Mouse (Mus musculus) heart, adult 2 months (tissue): ENCODE measurements around the gene Tlx2. TPM values are rescaled to one million over a fixed set of nuclear protein-coding genes. Genes with fewer than 3 reads are reported as not detected.
A peak's percentile ranks its signal among the peaks of the same experiment; 100 is the strongest.

Experiments used
- DNase-seq, 2 experiments: peaks; one replicate each; pipeline ENCODE4 v3.0.0; 2021
- H3K27ac ChIP-seq: fragments of 200-600 bp; 2 replicates; pipeline ENCODE4 v1.8.1; 2022
- H3K27me3 ChIP-seq: fragments of 200-500 bp; 2 replicates; pipeline ENCODE4 v1.6.1; 2012; ENCODE audit warnings: mild to moderate bottlenecking, low read length, inconsistent platforms, mixed read lengths; ENCODE audit not compliant: control insufficient read depth, insufficient read depth
- H3K36me3 ChIP-seq: fragments of 200-500 bp; 2 replicates; pipeline ENCODE4 v1.6.1; 2012; ENCODE audit warnings: low read length, inconsistent platforms; ENCODE audit not compliant: control insufficient read depth, insufficient read depth
- H3K4me1 ChIP-seq: fragments of 200-500 bp; 2 replicates; pipeline ENCODE4 v1.6.1; 2011; ENCODE audit warnings: low read length; ENCODE audit not compliant: control insufficient read depth, insufficient read depth
- H3K4me3 ChIP-seq: fragments of 200-600 bp; 2 replicates; pipeline ENCODE4 v1.8.1; 2022
- H3K79me2 ChIP-seq: fragments of 200-500 bp; replicated peaks from 2 replicates; pipeline ENCODE4 v1.6.1; 2012; ENCODE audit warnings: mild to moderate bottlenecking, inconsistent platforms, low read length, moderate library complexity, mixed read lengths; ENCODE audit not compliant: control insufficient read depth, insufficient read depth
- H3K9ac ChIP-seq: fragments of 200-500 bp; 2 replicates; pipeline ENCODE4 v1.6.1; 2012; ENCODE audit warnings: low read depth, mild to moderate bottlenecking, control low read depth, inconsistent platforms, low read length, mixed read lengths
- CTCF ChIP-seq: fragments of 200-600 bp; IDR thresholded peaks from 2 replicates; pipeline ENCODE4 v1.8.1; 2022; ENCODE audit warnings: antibody characterized with exemption, mild to moderate bottlenecking, moderate library complexity
- EP300 ChIP-seq: fragments of 200-500 bp; IDR thresholded peaks from 2 replicates; pipeline ENCODE4 v1.6.1; 2011; ENCODE audit warnings: low read depth, low read length, control low read depth; ENCODE audit not compliant: insufficient read depth
- POLR2A ChIP-seq: fragments of 200-500 bp; IDR thresholded peaks from 2 replicates; pipeline ENCODE4 v1.6.1; 2011; ENCODE audit warnings: mild to moderate bottlenecking, low read depth, low read length, control low read depth; ENCODE audit not compliant: insufficient read depth
- WGBS: fragments of 180-500 bp; shearing (Covaris S2); methylation state at CpG from one replicate; pipeline ENCODE4 v1.1.7; 2018; 5-methylcytosine and 5-hydroxymethylcytosine counted together
- intact Hi-C: fragments of 180-260 bp; cut with DNase I; formaldehyde crosslinking; loops from one replicate; pipeline ENCODE4 v1.15.1; 2025
- long read RNA-seq: library from polyadenylated mRNA; stranded (forward); transcript quantifications from one replicate; pipeline ENCODE4 v2.0.0, GENCODE M21; 2021
- polyA plus RNA-seq: library from polyadenylated mRNA; depleted of rRNA; stranded (reverse); fragments of >200 nt; gene quantifications from 2 replicates; pipeline ENCODE4 v1.2.3, GENCODE M21; 2012; rRNA removed
- total RNA-seq, 2 experiments: library from RNA; stranded (reverse); gene quantifications; 2 replicates each; pipeline ENCODE4 v1.2.3; 2021

Tlx2 gene
- total RNA-seq (not detected), polyA plus RNA-seq (0.14 TPM in 1 of 2 replicates, not detected in the other)
- long read RNA-seq, partial matches to known transcripts: 0 of 1 reads
- long read RNA-seq, other reads (novel, unspliced or antisense): 0 of 1 reads

- no peak within 1 kb of the TSS for H3K4me3 ChIP-seq
- no peaks in the 10 kb centered on the region for H3K36me3 ChIP-seq
- intact Hi-C loops: no loop called here
- 0% methylated on average over 3 of the region's 10 CpGs for WGBS
- H3K27me3 ChIP-seq: peaks cover 40% of the 10 kb centered on the region
- no peaks in the 10 kb centered on the region for H3K4me1 ChIP-seq
- no peaks in the 10 kb centered on the region for H3K79me2 ChIP-seq
- no peak for DNase-seq
- TF ChIP-seq CTCF (no peak), POLR2A (no peak), EP300 (no peak)
- H3K27ac ChIP-seq: no peak within 1 kb of the TSS
- H3K9ac ChIP-seq: no peak within 1 kb of the TSS
These were observed at the start of gene Tlx2 for GRCm38 (mm10) chr6:83070247-83070310. Gene Tlx2 (minus strand): TSS chr6:83070293.

DNA sequence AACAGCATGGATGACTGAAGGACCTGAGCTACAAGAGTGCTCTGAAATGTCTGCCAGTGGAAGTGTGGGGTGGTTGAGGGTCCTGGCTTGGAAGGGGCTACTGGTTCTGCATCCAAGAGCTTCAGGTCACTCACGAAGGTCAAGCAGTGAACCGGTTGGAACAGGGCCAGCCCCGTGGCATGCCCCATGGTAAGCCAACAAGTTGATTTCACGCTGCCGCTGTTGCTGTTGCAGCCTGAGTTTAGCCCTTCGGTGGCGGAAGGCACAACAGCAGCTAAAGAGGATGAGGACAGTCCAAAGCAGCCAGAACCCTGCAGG lies 49.6 kb upstream of the Tlx2 start:
- no peak overlapping the region for H3K4me3 ChIP-seq
- H3K4me1 ChIP-seq: peaks cover 7% of the 10 kb centered on the region
- 69% methylated on average over 7 of the region's 7 CpGs for WGBS
- no peak overlapping the region for H3K9ac ChIP-seq
- H3K79me2 ChIP-seq: no peaks in the 10 kb centered on the region
- H3K27ac ChIP-seq: no peak overlapping the region
- intact Hi-C loops: loop anchor here (5.0 kb wide), 1 partner anchor 208 kb away; the partner anchor contains the start of genes Mob1a and Mthfd2
- no peak for TF ChIP-seq POLR2A
- TF ChIP-seq CTCF: no peak
- no peak for TF ChIP-seq EP300
- H3K36me3 ChIP-seq: no peaks in the 10 kb centered on the region
- DNase-seq: no peak
- no peaks in the 10 kb centered on the region for H3K27me3 ChIP-seq

DNA sequence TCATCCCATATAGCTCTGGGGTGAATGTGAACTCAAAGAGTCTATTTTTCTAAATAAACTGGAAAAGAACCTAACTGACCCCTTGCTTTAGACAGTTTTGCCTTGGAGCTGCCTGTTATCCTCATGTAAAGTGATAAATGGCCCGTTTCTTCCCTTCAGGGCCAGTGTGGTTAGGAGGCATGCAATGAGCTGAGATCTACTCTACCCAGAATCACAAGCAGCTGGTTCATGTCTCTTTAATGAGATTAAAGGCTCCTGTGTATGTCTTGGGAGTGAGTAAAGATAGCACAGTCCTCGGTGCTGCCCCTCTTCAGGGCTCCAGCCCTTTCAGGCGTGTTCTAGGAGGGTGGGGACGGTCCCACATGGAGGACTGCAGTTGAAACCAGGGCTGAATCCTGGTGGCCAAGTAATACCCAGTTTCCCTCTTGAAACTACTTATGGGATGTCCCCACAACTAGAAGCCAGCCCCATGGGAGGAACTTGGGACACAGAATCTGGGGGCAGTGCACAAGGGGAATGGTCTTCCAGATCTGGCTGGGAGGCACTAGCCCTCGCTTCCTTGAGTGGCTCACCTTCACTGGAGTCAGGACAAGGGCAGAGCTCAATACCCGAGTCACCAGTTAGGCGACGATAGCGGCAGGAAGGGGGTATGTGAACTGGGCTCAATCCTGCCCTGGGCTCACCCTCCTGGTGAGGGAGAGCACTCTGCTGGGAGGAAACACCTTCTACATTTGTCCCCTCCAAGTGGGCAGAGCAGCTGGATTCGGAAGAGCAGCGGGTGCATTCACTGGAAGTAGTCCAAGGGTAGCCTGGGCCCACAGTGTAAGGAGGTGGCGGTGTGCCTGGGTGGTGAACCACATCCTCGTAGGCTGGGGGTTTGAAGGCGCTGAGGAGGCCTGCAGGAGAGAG lies 49.0 kb upstream of the Tlx2 start:
- Histone ChIP-seq H3K36me3 (no peaks in the 10 kb centered on the region), H3K4me3 (no peak overlapping the region), H3K4me1 (peaks cover 7% of the 10 kb centered on the region), H3K9ac (no peak overlapping the region), H3K79me2 (no peaks in the 10 kb centered on the region), H3K27ac (no peak overlapping the region), H3K27me3 (no peaks in the 10 kb centered on the region)
- TF ChIP-seq POLR2A (no peak), EP300 (no peak), CTCF (no peak)
- intact Hi-C loops: no loop called here
- DNase-seq: no peak
- 77% methylated on average over 14 of the region's 14 CpGs for WGBS

- intact Hi-C loops: no loop called here
- 87% methylated on average over 11 of the region's 11 CpGs for WGBS
- no peaks in the 10 kb centered on the region for H3K36me3 ChIP-seq
- no peaks in the 10 kb centered on the region for H3K27me3 ChIP-seq
- no peaks in the 10 kb centered on the region for H3K79me2 ChIP-seq
- H3K4me3 ChIP-seq: no peak overlapping the region
- H3K27ac ChIP-seq: no peak overlapping the region
- 0 out of 2 replicates have a peak, but pooled peaks have one; percentile 15 for TF ChIP-seq POLR2A
- TF ChIP-seq CTCF: no peak
- TF ChIP-seq EP300: no peak
- no peak overlapping the region for H3K9ac ChIP-seq
- no peak for DNase-seq
- H3K4me1 ChIP-seq: peaks cover 5% of the 10 kb centered on the region
These were observed 48.3 kb upstream of the Tlx2 start for GRCm38 (mm10) chr6:83118369-83118768.

DNA sequence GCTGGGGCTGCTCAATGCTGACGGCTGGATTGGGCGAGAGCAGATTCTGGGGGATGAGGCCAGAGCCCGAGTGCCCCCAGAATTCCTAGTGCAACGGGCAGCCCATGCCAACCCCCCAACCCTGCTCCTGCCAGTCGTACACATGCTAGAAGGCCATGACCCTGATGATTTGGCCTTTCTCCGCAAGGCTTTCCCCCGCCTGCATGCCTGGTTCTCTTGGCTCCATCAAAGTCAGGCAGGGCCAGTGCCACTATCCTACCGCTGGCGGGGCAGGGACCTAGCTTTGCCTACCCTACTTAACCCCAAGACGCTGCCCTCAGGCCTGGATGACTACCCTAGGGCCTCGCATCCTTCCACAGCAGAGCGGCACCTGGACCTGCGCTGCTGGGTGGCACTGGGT lies 47.5 kb upstream of the Tlx2 start:
- no peak overlapping the region for H3K4me3 ChIP-seq
- 92% methylated on average over 13 of the region's 13 CpGs for WGBS
- peaks cover 5% of the 10 kb centered on the region for H3K4me1 ChIP-seq
- H3K27me3 ChIP-seq: no peaks in the 10 kb centered on the region
- H3K27ac ChIP-seq: no peak overlapping the region
- H3K36me3 ChIP-seq: no peaks in the 10 kb centered on the region
- intact Hi-C loops: loop anchor here (2.0 kb wide), 1 partner anchor 41 kb away; no protein-coding TSS in a partner anchor
- no peak overlapping the region for H3K9ac ChIP-seq
- TF ChIP-seq EP300 (no peak), POLR2A (no peak), CTCF (no peak)
- no peaks in the 10 kb centered on the region for H3K79me2 ChIP-seq
- DNase-seq: no peak

- intact Hi-C loops: loop anchor here (2.0 kb wide), 1 partner anchor 42 kb away; no protein-coding TSS in a partner anchor
- H3K4me3 ChIP-seq: no peak overlapping the region
- DNase-seq: no peak
- H3K79me2 ChIP-seq: no peaks in the 10 kb centered on the region
- TF ChIP-seq EP300 (no peak), POLR2A (no peak), CTCF (no peak)
- no peak overlapping the region for H3K27ac ChIP-seq
- WGBS: 86% methylated on average over 4 of the region's 4 CpGs
- H3K9ac ChIP-seq: no peak overlapping the region
- no peaks in the 10 kb centered on the region for H3K27me3 ChIP-seq
- H3K4me1 ChIP-seq: peaks cover 5% of the 10 kb centered on the region
- no peaks in the 10 kb centered on the region for H3K36me3 ChIP-seq
These were observed 47.0 kb upstream of the Tlx2 start for GRCm38 (mm10) chr6:83117165-83117438.
